Mouse (Mus musculus): ENCODE measurements at regions not wholly inside any gene's neighbourhood (a gene's known extent, or its start where the extent isn't known, plus 50 kb on each side); places are given as distances from the start of the nearest gene placed in this dataset.

GRCm38 (mm10) chr4:87641551-87641950 is 391.6 kb downstream of the Mllt3 start:
- peaks cover 9% of the 10 kb centered on the region; the same call in 1 of the 2 replicates for H3K4me1 ChIP-seq (ENCODE audit: control insufficient read depth, insufficient read depth, low read length)
- H3K9me3 ChIP-seq (ENCODE audit: control insufficient read depth, low read length) = no peaks in the 10 kb centered on the region
- 78% methylated on average over 3 of the region's 3 CpGs for WGBS
- H3K9ac ChIP-seq (ENCODE audit: low read length) = no peak overlapping the region
- no peak overlapping the region for H3K4me2 ChIP-seq
- ATAC-seq (ENCODE audit: low FRiP score) (no peak), DNase-seq (ENCODE audit: low spot score, missing footprints) (no peak)
- H3K36me3 ChIP-seq (ENCODE audit: control insufficient read depth, insufficient read depth, low read length) = no peaks in the 10 kb centered on the region
- no peaks in the 10 kb centered on the region for H3K27me3 ChIP-seq (ENCODE audit: control insufficient read depth, insufficient read depth, low read length)
- no peak overlapping the region for H3K27ac ChIP-seq (ENCODE audit: low read depth, low read length)
- no peak overlapping the region for H3K4me3 ChIP-seq (ENCODE audit: low read depth, low read length)

- Histone ChIP-seq H3K4me3 (ENCODE audit: low read depth, low read length) (no peak overlapping the region), H3K27ac (ENCODE audit: low read depth, low read length) (peak overlapping the region; percentile 36; the same call in 1 of the 2 replicates), H3K4me1 (ENCODE audit: control insufficient read depth, insufficient read depth, low read length) (peaks cover 9% of the 10 kb centered on the region; the same call in 1 of the 2 replicates), H3K4me2 (no peak overlapping the region), H3K9ac (ENCODE audit: low read length) (no peak overlapping the region), H3K9me3 (ENCODE audit: control insufficient read depth, low read length) (no peaks in the 10 kb centered on the region), H3K36me3 (ENCODE audit: control insufficient read depth, insufficient read depth, low read length) (no peaks in the 10 kb centered on the region), H3K27me3 (ENCODE audit: control insufficient read depth, insufficient read depth, low read length) (no peaks in the 10 kb centered on the region)
- 11% methylated on average over 1 of the region's 1 CpGs for WGBS
- DNase-seq (ENCODE audit: low spot score, missing footprints) = no peak
- ATAC-seq (ENCODE audit: low FRiP score) = peak; percentile 84
Measured at GRCm38 (mm10) chr4:87638380-87638646, 394.9 kb downstream of the Mllt3 start.

GRCm38 (mm10) chr4:87637629-87638379 is 395.4 kb downstream of the Mllt3 start:
- Histone ChIP-seq H3K27me3 (ENCODE audit: control insufficient read depth, insufficient read depth, low read length) (no peaks in the 10 kb centered on the region), H3K36me3 (ENCODE audit: control insufficient read depth, insufficient read depth, low read length) (no peaks in the 10 kb centered on the region), H3K4me2 (no peak overlapping the region), H3K9ac (ENCODE audit: low read length) (no peak overlapping the region), H3K4me3 (ENCODE audit: low read depth, low read length) (no peak overlapping the region), H3K27ac (ENCODE audit: low read depth, low read length) (peak overlapping the region; percentile 36; the same call in 1 of the 2 replicates), H3K4me1 (ENCODE audit: control insufficient read depth, insufficient read depth, low read length) (peaks cover 9% of the 10 kb centered on the region; the same call in 1 of the 2 replicates), H3K9me3 (ENCODE audit: control insufficient read depth, low read length) (no peaks in the 10 kb centered on the region)
- peak; percentile 77 for ATAC-seq (ENCODE audit: low FRiP score)
- peak; percentile 88 for DNase-seq (ENCODE audit: low spot score, missing footprints)
- 19% methylated on average over 3 of the region's 3 CpGs for WGBS

- Histone ChIP-seq H3K9me3 (ENCODE audit: control insufficient read depth, low read length) (no peaks in the 10 kb centered on the region), H3K36me3 (ENCODE audit: control insufficient read depth, insufficient read depth, low read length) (no peaks in the 10 kb centered on the region), H3K4me3 (ENCODE audit: low read depth, low read length) (no peak overlapping the region), H3K4me1 (ENCODE audit: control insufficient read depth, insufficient read depth, low read length) (no peaks in the 10 kb centered on the region), H3K9ac (ENCODE audit: low read length) (no peak overlapping the region), H3K27ac (ENCODE audit: low read depth, low read length) (no peak overlapping the region), H3K27me3 (ENCODE audit: control insufficient read depth, insufficient read depth, low read length) (no peaks in the 10 kb centered on the region), H3K4me2 (no peak overlapping the region)
- ATAC-seq (ENCODE audit: low FRiP score) (no peak), DNase-seq (ENCODE audit: low spot score, missing footprints) (no peak)
- WGBS = 100% methylated on average over 1 of the region's 1 CpGs
Measured at GRCm38 (mm10) chr4:87611116-87611515, 380.8 kb upstream of the Slc24a2 start.

GRCm38 (mm10) chr4:87593644-87594043 is 363.4 kb upstream of the Slc24a2 start:
- DNase-seq (ENCODE audit: low spot score, missing footprints) = no peak
- Histone ChIP-seq H3K4me2 (no peak overlapping the region), H3K9ac (ENCODE audit: low read length) (no peak overlapping the region), H3K9me3 (ENCODE audit: control insufficient read depth, low read length) (no peaks in the 10 kb centered on the region), H3K36me3 (ENCODE audit: control insufficient read depth, insufficient read depth, low read length) (no peaks in the 10 kb centered on the region), H3K27ac (ENCODE audit: low read depth, low read length) (no peak overlapping the region), H3K4me1 (ENCODE audit: control insufficient read depth, insufficient read depth, low read length) (no peaks in the 10 kb centered on the region), H3K4me3 (ENCODE audit: low read depth, low read length) (no peak overlapping the region), H3K27me3 (ENCODE audit: control insufficient read depth, insufficient read depth, low read length) (no peaks in the 10 kb centered on the region)
- ATAC-seq (ENCODE audit: low FRiP score) = no peak
- WGBS = 85% methylated on average over 3 of the region's 3 CpGs

GRCm38 (mm10) chr4:87590797-87591196 is 360.5 kb upstream of the Slc24a2 start:
- Histone ChIP-seq H3K9ac (ENCODE audit: low read length) (no peak overlapping the region), H3K27ac (ENCODE audit: low read depth, low read length) (no peak overlapping the region), H3K9me3 (ENCODE audit: control insufficient read depth, low read length) (no peaks in the 10 kb centered on the region), H3K4me2 (no peak overlapping the region), H3K4me1 (ENCODE audit: control insufficient read depth, insufficient read depth, low read length) (no peaks in the 10 kb centered on the region), H3K4me3 (ENCODE audit: low read depth, low read length) (no peak overlapping the region), H3K27me3 (ENCODE audit: control insufficient read depth, insufficient read depth, low read length) (no peaks in the 10 kb centered on the region), H3K36me3 (ENCODE audit: control insufficient read depth, insufficient read depth, low read length) (no peaks in the 10 kb centered on the region)
- ATAC-seq (ENCODE audit: low FRiP score) (no peak), DNase-seq (ENCODE audit: low spot score, missing footprints) (no peak)
- 95% methylated on average over 3 of the region's 3 CpGs for WGBS

GRCm38 (mm10) chr4:87578164-87578563 is 347.9 kb upstream of the Slc24a2 start:
- ATAC-seq (ENCODE audit: low FRiP score) (no peak), DNase-seq (ENCODE audit: low spot score, missing footprints) (no peak)
- Histone ChIP-seq H3K27ac (ENCODE audit: low read depth, low read length) (no peak overlapping the region), H3K36me3 (ENCODE audit: control insufficient read depth, insufficient read depth, low read length) (no peaks in the 10 kb centered on the region), H3K27me3 (ENCODE audit: control insufficient read depth, insufficient read depth, low read length) (no peaks in the 10 kb centered on the region), H3K4me3 (ENCODE audit: low read depth, low read length) (no peak overlapping the region), H3K9me3 (ENCODE audit: control insufficient read depth, low read length) (no peaks in the 10 kb centered on the region), H3K4me2 (no peak overlapping the region), H3K9ac (ENCODE audit: low read length) (no peak overlapping the region), H3K4me1 (ENCODE audit: control insufficient read depth, insufficient read depth, low read length) (no peaks in the 10 kb centered on the region)
- 73% methylated on average over 3 of the region's 3 CpGs for WGBS

GRCm38 (mm10) chr4:87570950-87571349 is 340.7 kb upstream of the Slc24a2 start:
- H3K27ac ChIP-seq (ENCODE audit: low read depth, low read length) = no peak overlapping the region
- no peak for ATAC-seq (ENCODE audit: low FRiP score)
- H3K4me2 ChIP-seq = no peak overlapping the region
- no peaks in the 10 kb centered on the region for H3K36me3 ChIP-seq (ENCODE audit: control insufficient read depth, insufficient read depth, low read length)
- no peak for DNase-seq (ENCODE audit: low spot score, missing footprints)
- H3K9ac ChIP-seq (ENCODE audit: low read length) = no peak overlapping the region
- no peaks in the 10 kb centered on the region for H3K9me3 ChIP-seq (ENCODE audit: control insufficient read depth, low read length)
- H3K4me1 ChIP-seq (ENCODE audit: control insufficient read depth, insufficient read depth, low read length) = no peaks in the 10 kb centered on the region
- no peak overlapping the region for H3K4me3 ChIP-seq (ENCODE audit: low read depth, low read length)
- no peaks in the 10 kb centered on the region for H3K27me3 ChIP-seq (ENCODE audit: control insufficient read depth, insufficient read depth, low read length)
- 88% methylated on average over 8 of the region's 8 CpGs for WGBS

- Histone ChIP-seq H3K27me3 (ENCODE audit: control insufficient read depth, insufficient read depth, low read length) (no peaks in the 10 kb centered on the region), H3K4me3 (ENCODE audit: low read depth, low read length) (no peak overlapping the region), H3K9me3 (ENCODE audit: control insufficient read depth, low read length) (no peaks in the 10 kb centered on the region), H3K9ac (ENCODE audit: low read length) (no peak overlapping the region), H3K4me2 (no peak overlapping the region), H3K36me3 (ENCODE audit: control insufficient read depth, insufficient read depth, low read length) (no peaks in the 10 kb centered on the region), H3K27ac (ENCODE audit: low read depth, low read length) (no peak overlapping the region), H3K4me1 (ENCODE audit: control insufficient read depth, insufficient read depth, low read length) (no peaks in the 10 kb centered on the region)
- 83% methylated on average over 13 of the region's 13 CpGs for WGBS
- no peak for ATAC-seq (ENCODE audit: low FRiP score)
- DNase-seq (ENCODE audit: low spot score, missing footprints) = no peak
Measured at GRCm38 (mm10) chr4:87570470-87570891, 340.2 kb upstream of the Slc24a2 start.
